Mouse (Mus musculus) adrenal gland, postnatal 10 days (tissue): Measurements from ENCODE around the gene Slc51b. TPM values are rescaled to one million over a fixed set of nuclear protein-coding genes. Genes with fewer than 3 reads are reported as not detected.

Experiments
- DNase-seq: peaks from one replicate; pipeline ENCODE4 v3.0.0; 2021; ENCODE audit warnings: mixed read lengths
- total RNA-seq, 2 experiments: library from RNA; stranded (reverse); gene quantifications; 2 replicates each; pipeline ENCODE4 v1.2.3; 2021

The Slc51b gene
- total RNA-seq, 2 experiments from 2014 or later = 0.45 to 0.78 TPM

- DNase-seq = peak; percentile 80
These were observed 13.9 kb downstream of the Slc51b start for GRCm38 (mm10) chr9:65408871-65409295.

DNA sequence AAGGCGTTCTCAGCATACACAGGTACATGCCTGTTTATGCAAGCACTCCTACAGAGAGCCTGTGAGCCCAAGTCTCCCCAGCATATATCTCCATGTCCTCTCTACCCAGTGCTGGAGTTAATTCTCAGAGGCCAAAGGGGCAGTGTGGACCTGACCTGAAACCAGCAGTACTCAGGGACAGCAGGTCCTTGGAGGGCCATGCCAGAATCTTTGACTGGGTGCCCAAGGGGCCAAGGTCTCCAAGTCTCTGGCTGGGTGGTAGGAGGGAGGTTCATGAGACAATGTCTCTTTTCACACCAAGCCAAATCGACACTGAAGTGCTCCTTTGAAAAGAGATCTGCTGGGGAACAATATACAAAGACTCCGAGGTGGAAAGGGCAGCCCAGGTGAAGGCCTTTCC lies 14.9 kb downstream of the Slc51b start:
- DNase-seq = peak; percentile 57

DNA sequence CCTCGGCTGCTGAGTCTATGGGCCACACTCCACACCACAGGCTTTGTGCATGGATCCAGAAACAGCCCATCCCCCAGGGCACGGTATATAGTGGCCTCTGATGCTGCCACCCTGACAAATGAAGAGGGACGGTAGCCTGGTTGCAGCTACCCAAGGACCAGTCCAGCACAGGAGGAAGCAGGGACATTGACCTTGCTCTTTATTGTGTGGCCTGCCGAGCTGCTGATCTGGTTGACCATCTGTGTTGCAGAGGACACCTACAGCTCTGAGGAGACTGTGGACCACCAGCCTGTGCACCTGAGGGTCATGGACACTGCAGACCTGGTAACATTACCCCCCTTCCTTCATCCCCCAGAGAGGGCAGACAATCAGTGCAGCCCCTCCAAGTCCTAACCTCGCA lies 15.4 kb downstream of the Slc51b start:
- no peak for DNase-seq

- DNase-seq = no peak
These were observed 17.6 kb downstream of the Slc51b start for GRCm38 (mm10) chr9:65405184-65405449.

GRCm38 (mm10) chr9:65404331-65405183 lies 18.2 kb downstream of the Slc51b start:
- DNase-seq = peak; percentile 93

GRCm38 (mm10) chr9:65399934-65400333 lies 22.8 kb downstream of the Slc51b start:
- no peak for DNase-seq

DNA sequence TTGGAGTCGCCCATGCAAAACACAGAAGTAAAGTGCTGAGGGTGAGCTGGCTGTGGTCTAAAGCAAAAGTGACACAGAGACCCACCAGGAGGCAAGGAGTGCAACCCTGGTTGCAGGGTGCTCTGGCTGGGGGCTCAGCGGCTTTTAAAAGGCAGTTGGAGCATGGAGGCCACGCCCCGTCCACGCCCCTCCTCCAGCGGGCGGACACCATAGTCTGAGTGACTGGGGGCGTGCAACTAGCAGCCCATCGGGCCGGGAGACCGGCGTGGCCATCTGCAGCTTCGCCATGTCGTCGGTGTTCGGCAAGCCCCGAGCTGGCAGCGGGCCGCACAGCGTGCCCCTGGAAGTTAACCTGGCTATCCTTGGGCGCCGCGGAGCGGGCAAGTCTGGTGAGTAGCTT lies 24.5 kb downstream of the Slc51b start, which contains the start of gene Rasl12:
TSS of gene Rasl12 (plus strand) at position 228 of the 400 bp plus-strand sequence.
- DNase-seq = peak; percentile 85

- DNase-seq = no peak
These were observed 28.4 kb downstream of the Slc51b start for GRCm38 (mm10) chr9:65394360-65394759.

GRCm38 (mm10) chr9:65393606-65394005 lies 29.1 kb downstream of the Slc51b start:
- DNase-seq = peak; percentile 43

- peak; percentile 84 for DNase-seq
These were observed 30.0 kb downstream of the Slc51b start for GRCm38 (mm10) chr9:65392638-65393364.

- DNase-seq = no peak
These were observed 31.2 kb downstream of the Slc51b start, which contains the start of gene Kbtbd13 for GRCm38 (mm10) chr9:65391613-65391964. Gene Kbtbd13, minus strand, starts transcription at chr9:65391652.

- DNase-seq = peak; percentile 35
These were observed 31.8 kb downstream of the Slc51b start for GRCm38 (mm10) chr9:65390752-65391612.

DNA sequence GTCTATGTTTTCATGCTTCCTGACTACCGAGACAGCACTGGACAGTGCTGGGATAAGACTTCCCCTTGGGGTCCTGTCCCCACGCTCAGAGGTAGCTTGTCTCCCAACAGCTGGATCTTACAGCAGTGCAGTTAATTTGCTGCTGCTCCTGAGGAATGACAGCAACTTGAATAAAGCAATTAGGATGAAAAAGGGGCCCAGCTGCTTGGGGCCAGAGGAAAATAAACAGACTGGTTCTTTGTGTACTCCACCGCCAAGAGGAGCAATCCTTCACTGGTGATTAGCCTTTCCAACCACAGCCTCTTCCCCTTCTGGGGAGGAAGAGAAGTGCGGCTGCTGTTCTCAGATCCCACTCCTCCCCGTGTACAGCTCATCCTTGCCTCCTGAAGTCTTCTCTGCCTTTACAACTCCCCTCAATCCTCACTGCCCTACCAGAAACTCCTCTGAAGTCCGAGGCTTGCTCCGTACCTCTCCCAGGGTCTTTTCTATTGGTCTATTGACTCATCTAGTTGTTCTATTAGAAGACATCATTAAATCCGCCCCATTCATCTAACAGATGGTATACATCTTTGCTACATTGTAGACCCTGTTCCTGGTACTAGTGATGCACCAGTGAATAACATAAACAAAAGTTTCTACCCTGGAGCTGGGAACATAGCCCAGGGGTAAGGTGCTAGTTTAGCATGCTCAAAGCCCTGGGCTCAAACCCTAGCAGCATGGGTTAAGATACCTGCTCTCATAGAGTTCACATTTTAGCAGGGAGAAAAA lies 36.2 kb downstream of the Slc51b start:
- DNase-seq = no peak

GRCm38 (mm10) chr9:65384276-65384675 lies 38.5 kb downstream of the Slc51b start:
- peak; percentile 67 for DNase-seq

DNA sequence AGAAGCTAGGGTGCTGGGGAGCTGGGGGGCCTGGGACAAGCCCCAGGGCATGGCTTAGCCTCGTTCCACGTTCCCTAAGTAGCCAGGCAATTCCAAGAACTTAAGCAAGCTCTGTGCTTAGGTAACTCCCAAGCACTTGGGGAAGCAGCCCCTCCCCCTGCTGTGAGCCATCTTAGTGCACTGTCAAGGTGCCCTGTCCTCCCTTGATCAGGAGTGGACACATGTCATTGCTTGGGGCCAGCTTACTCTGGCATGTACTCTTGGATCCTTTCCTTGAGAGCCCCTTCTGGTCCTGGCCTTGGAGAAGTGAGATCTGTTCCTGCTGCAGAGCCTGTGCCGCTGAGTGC lies 40.0 kb downstream of the Slc51b start:
- peak; percentile 46 for DNase-seq

GRCm38 (mm10) chr9:65382031-65382750 lies 40.6 kb downstream of the Slc51b start:
- no peak for DNase-seq

DNA sequence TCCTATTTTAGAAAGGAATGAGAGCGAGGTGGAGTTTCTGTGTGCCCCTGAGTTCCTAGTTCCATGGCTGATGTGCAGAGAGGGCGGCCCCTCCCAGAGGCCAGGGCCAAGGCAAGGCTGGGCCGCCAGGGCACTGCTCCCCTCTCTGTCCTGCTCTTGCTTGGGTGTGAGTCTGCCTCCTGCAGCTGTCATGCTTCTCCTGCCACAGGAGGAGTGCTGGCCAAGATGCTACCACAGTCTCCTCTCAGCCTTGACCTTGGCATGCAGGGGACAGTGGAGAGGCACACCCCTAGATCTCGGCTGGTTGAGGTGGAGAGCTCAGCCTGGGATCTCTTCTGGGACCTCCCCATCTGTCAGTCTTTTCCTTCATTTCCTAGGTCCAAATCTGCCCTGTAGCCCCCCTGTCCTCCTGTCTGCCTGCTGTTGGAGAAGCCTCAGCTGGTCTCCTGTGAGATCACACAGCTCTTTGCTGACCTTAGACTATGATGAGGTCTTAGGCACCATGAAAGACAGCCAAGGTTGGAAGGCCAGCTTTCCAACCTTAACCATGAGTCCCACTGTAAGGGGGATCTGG lies 41.7 kb downstream of the Slc51b start:
- DNase-seq = no peak

GRCm38 (mm10) chr9:65375163-65375934 lies 47.4 kb downstream of the Slc51b start:
- DNase-seq = peak; percentile 74

GRCm38 (mm10) chr9:65374468-65375162 lies 48.1 kb downstream of the Slc51b start:
- DNase-seq = peak; percentile 58
